Mouse (Mus musculus): ENCODE measurements around the gene Fancd2.

Fancd2 gene

DNA sequence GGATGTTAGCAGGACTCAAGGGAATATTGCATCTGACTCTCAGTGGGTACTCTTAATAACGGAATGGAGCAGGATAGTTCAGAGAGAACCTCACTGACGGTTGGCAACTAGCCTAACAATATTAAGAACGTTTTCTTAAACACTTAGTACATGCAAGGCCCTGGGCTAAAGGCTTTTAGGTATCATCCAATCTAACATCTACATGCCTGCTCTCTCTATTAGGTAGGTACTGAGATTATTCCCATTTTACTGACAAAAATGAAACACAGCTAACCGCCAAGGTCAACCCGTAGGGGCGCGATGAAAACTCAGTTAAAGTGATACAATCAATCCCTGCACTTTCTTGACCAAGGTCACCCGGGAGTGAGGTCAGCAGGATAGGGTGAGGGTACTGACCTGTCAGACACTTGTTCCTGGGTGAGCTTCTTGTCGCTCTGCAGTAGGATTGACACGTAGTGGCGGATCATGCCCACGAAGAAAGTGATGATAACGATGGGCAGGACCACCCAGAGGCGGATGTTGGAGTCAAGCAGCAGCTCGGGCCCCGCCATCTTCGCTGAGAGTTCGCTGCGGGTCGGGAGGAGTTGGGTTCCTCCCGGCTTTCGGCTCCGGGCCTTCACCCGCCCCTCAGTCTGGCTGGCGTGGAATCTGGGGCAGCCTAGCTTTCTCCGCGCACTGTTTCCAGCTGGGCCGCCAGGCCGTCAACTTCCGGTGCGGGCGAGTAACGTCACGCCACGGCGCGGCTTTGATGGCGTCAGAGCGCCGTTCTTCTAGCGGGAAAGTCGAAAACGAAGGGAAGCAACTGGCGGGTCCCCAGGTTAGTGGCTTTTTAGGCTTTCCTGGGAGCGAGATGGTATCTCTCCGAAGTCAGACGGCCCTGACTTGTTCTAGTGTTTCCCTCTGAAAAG is at the start of gene Fancd2, which contains the start of gene Emc3:
Fancd2 (plus strand) TSS at position 751 of the 908 bp plus-strand sequence.
Emc3 (minus strand) TSS at position 721 of the 908 bp plus-strand sequence.
- DNase-seq: peak; percentile 97 to 99

DNA sequence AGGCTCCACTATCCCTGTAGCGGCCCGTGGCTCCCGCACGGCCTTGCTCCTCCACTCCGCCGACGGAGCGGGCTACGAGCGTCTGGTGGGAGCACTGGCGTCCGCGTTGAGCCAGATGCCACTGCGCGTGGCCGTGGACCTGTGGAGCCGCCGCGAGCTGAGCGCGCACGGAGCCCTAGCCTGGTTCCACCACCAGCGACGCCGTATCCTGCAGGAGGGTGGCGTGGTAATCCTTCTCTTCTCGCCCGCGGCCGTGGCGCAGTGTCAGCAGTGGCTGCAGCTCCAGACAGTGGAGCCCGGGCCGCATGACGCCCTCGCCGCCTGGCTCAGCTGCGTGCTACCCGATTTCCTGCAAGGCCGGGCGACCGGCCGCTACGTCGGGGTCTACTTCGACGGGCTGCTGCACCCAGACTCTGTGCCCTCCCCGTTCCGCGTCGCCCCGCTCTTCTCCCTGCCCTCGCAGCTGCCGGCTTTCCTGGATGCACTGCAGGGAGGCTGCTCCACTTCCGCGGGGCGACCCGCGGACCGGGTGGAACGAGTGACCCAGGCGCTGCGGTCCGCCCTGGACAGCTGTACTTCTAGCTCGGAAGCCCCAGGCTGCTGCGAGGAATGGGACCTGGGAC is 48.9 kb upstream of the Fancd2 start:
- peak; percentile 69 to 75 for DNase-seq

- DNase-seq: peak; percentile 95 to 96
Measured at GRCm38 (mm10) chr6:113483100-113483615, 48.3 kb upstream of the Fancd2 start, which contains the start of gene Creld1. Gene Creld1, plus strand, starts transcription at chr6:113483297.

- DNase-seq: peak; percentile 56 to 65
Measured at GRCm38 (mm10) chr6:113483729-113484128, 47.8 kb upstream of the Fancd2 start.

- DNase-seq: no peak
Measured at GRCm38 (mm10) chr6:113487125-113487576, 44.3 kb upstream of the Fancd2 start.

GRCm38 (mm10) chr6:113489410-113489809 is 42.1 kb upstream of the Fancd2 start:
- DNase-seq: no peak

GRCm38 (mm10) chr6:113492101-113492864 is 39.2 kb upstream of the Fancd2 start:
- DNase-seq: no peak

DNA sequence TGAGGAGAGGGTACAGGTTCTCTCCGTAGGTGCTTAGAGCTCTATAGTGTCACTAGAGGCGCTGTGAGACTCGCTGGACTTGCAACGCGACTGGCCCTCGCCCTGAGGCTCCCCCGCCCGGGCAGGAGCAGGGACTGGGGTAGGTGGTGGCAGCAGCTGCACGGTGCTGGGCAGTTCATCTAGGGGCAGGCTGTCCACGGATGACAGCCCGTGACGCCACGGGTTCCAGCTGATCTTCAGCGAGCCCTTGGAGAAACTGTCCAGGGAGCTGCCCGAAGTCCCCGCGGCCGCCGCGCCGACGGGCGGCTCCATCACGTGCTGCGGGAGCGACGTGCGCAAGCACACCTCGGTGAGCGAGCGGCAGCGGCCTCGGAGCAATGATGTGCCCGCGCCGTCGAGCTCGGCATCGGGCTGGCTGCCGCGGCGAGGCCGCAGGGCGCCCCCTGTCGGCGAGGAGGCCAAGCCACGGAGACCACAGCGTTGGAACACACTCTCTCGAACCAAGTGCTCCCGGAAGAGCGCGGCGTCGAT is 37.2 kb upstream of the Fancd2 start:
- DNase-seq: peak; percentile 78 to 86

GRCm38 (mm10) chr6:113495071-113495675 is 36.3 kb upstream of the Fancd2 start:
- peak in 1 of 2 experiments; percentile 52 for DNase-seq

DNA sequence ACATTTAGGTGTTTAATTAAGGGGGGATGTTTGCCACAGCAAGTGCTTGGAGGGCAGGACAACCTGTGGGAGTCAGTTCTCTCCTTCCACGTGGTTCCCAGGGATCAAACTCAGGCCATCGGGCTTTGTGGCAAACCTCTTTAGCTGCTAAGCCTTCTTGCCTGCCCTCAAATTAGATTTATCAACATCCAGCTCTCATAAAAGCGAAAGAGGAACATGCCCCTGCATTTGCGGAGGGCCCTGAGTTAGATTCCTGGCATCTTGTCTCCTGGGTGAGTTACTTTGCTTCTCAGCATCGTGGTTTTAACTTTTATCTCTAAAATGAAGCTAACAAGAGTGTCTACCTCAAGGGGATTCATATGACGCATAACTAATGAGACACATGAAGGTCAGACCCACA is 32.1 kb upstream of the Fancd2 start:
- no peak for DNase-seq

- DNase-seq: peak; percentile 85 to 86
Measured at GRCm38 (mm10) chr6:113501388-113502084, 29.9 kb upstream of the Fancd2 start, which contains the start of gene Prrt3. Gene Prrt3, minus strand, starts transcription at chr6:113501931.

- DNase-seq: no peak
Measured at GRCm38 (mm10) chr6:113502801-113503200, 28.7 kb upstream of the Fancd2 start.

DNA sequence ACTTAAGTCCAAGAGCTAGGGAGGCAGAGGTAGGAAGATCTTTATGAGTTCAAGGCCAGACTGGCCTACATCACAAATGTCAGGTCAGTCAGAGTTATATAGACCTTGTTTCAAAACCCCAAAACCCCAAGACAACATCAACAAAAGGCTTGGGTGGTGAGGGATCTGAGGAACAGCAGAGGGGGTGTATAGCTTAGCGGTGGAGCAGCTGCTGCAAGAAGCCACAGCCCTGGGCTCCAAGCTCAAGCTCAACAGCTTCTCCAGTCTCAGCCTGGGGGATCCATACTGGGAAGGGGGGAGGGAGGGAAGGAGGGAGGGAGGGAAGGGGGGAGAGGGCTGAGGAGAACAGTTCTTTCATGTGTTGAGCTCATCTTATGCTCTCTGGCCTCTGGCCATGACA is 25.8 kb upstream of the Fancd2 start:
- no peak for DNase-seq

GRCm38 (mm10) chr6:113507130-113507529 is 24.4 kb upstream of the Fancd2 start:
- DNase-seq: no peak

GRCm38 (mm10) chr6:113508272-113508946 is 23.1 kb upstream of the Fancd2 start:
- peak; percentile 43 to 60 for DNase-seq

DNA sequence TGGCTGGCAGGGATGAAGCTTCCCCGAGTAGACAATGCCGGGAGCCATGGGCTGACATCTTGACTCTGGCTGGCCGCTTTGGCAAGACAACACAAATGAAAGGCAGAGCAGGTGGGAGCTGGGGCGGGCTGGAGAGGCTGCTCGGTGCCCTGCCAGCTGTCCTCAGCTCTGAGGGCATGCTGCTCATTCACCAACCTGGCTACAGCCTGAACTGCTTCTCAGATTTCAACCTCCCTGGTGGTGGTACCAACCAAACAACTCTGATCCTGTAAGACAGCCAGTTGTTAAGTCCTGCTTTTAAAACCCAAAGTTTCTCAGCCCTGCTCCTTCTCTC is 22.6 kb upstream of the Fancd2 start:
- peak; percentile 83 to 87 for DNase-seq

DNA sequence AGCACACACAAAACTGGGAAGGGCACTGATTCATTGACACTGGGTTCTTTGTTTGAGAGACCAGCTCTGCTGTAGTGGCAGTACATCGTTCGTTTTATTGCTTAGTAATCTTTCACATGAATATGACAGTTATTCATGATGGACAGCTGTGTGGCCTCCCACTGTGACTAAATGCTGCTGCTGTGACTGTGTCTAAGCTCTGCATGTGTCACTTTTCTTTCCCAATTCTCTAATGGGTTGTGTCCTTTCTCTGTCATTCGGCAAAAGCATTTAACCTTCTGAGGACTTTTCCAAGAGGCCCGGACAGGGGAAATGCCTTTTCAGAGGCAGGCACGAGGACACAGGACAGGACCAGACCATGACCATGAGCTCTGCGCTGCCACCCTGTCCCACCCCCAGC is 17.5 kb upstream of the Fancd2 start:
- no peak for DNase-seq

DNA sequence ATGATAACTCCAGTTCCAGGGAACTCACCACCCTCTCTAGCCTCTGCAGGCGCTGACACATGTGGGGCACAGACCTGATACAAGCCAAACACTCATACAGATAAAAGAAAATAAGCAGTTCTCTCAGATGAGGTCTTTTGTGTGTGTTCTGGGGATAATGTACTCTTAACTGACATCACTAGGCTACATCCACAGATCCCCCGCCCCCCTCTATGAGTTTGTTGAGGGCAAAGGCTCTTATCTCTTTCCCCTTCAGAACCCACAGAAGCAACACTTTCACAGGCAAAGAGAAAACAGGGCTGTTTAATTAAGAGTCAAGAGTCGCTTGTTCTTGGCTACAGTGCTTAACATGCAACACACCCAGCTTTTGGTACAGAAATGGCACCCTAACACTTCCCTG is 16.9 kb upstream of the Fancd2 start:
- no peak for DNase-seq

DNA sequence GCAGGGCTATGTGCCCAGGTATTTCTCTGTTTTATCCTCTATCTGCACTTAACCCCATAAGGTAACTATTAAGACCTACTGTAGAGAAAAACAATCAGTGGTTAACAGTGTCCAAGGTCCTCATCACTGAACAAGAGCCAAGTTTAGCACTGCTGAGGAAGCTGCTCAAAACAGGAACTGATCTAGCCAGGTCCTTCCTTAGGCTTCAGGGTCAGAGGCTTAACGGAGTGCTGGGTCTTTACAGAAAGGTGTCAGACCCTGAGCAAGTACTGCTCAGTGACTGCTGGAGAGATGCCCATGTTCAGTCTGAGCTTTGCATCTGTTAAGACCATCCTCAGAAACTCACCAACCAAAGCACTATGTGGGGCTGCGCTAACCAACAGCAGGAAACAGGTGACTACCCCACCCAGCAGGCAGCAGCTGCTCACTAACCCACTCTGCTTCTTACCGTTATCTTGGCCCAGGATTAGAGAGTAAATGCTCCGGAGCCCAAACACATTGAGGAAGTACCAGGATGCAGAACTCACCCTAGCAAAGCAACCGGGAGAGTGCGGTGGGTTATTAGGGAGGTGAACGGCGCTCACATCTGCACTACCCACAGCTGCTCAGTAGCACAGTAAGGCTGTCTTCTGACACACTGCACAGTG is 13.9 kb upstream of the Fancd2 start:
- no peak for DNase-seq

DNA sequence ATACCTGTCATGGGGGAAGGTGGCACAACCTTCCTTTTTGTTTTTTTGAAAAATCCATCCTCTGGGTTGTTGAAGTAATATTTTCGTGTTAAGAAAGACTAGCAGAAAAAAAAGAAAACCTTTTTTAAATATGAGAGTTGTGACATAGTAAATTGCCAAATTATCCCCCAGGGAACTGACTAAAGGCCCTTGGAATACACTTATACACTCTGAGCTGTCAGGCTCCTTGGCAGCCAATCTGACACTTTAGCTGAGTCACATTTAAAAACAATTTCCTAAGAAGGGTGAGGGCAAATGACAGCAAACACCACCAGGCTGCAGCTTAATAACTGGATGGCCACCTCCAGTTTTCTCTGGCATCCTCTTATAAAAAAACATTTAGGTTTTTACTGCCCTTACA is 9.2 kb upstream of the Fancd2 start:
- no peak for DNase-seq
